ENCODE assay signal across 9 mouse cellular contexts in the genomic region with DNA sequence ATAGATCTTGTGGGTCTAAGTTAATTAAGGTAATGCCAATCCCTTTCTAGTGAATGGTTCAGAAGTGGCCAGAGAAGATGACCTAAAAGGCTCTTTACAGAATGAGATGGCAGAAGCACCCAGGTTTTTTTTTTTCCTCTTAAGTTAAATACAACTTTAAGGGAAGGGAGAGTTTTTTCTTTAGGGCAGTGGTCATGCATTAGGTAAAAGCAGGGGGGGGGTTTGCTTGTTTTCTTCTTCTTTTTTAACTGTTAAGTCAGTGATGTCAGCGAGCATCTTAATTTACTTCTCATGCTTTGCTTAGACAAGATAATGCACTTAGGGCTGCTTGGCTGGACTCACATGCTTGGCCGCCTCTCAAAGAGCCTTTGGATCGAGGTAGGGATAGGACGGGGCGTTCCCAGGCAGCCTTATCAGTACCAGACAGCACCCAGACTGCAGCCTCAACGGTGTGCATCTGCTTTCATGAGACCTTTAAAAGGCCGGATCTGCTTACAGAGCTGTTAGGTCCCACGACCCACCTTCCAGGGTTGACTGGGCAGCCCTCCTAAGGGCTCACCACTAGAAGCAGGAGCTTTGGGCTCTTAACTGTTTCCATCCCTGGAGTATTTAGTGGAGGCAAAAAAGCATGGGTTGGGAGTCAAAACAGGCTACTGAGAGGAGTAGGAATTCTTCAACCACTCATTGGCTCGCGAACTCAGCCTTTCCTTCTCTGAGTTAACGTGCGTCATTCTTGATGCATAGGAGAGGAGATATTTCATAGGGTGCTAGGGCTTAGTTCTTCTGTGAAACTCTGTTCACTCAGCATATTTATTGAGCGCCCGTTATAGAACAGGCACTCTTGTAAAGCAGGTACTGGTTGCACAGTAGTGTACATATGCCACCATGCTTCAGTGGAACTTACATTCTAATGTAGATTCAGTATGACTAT. TPM values are rescaled to one million over a fixed set of nuclear protein-coding genes. Genes with fewer than 3 reads are reported as not detected.
DNase-seq lines count a peak whose midpoint lies in the region; ATAC-seq and TF ChIP-seq lines count a peak whose summit lies in the region.
"Had no signal": no experiment of that assay in that cellular context is flagged by ENCODE, and none has a peak within 500 bp of the region (broad histone marks: within the 10 kb centered on the region; RNA-seq: fewer than 3 reads in every experiment).

No protein-coding gene starts in this region.

- peak; percentile 82 to 92 for TF ChIP-seq EP300 in MEL (IDR thresholded peaks at IDR 0.05; ENCODE audit: low read depth in 1 of 2, low read length in 2 of 2)

- TF ChIP-seq CTCF in MEL (IDR thresholded peaks at IDR 0.05 in 2 of 3, conservative IDR thresholded peaks at IDR 0.05 in 1 of 3; ENCODE audit: control insufficient read depth in 1 of 3, insufficient read depth in 1 of 3, low read depth in 2 of 3, low read length in 3 of 3, poor library complexity in 1 of 3, severe bottlenecking in 1 of 3): no peak

- no peaks in the 10 kb centered on the region for H3K36me3 ChIP-seq in hindbrain, embryonic 11.5 days (ENCODE audit: control insufficient read depth, insufficient read depth, low read length)
- H3K36me3 ChIP-seq in hindbrain, embryonic 14.5 days (replicated peaks; ENCODE audit: control insufficient read depth, insufficient read depth): no peaks in the 10 kb centered on the region
- H3K36me3 ChIP-seq in MEL (ENCODE audit: control insufficient read depth in 1 of 2, insufficient read depth in 2 of 2, low read length in 2 of 2): peaks cover 0 to 24% of the 10 kb centered on the region in 2 experiments; a peak in 2 of 4 replicates
- no peaks in the 10 kb centered on the region for H3K36me3 ChIP-seq in liver, embryonic 16.5 days (ENCODE audit: control insufficient read depth, insufficient read depth)

- H3K27ac ChIP-seq in hindbrain, embryonic 11.5 days (ENCODE audit: low read depth, low read length): no peak overlapping the region
- no peak overlapping the region for H3K27ac ChIP-seq in hindbrain, embryonic 14.5 days
- peak overlapping the region; percentile 66 for H3K27ac ChIP-seq in MEL (ENCODE audit: control insufficient read depth, low read depth, low read length)
- H3K27ac ChIP-seq in liver, embryonic 16.5 days (ENCODE audit: low read length): peak overlapping the region; percentile 99

- peak; percentile 56; the same call in 1 of the 2 replicates for ATAC-seq in hindbrain, embryonic 11.5 days (ENCODE audit: low FRiP score)
- no peak for ATAC-seq in hindbrain, embryonic 14.5 days (ENCODE audit: low FRiP score)
- ATAC-seq in liver, embryonic 16.5 days (ENCODE audit: low read depth): peak; percentile 99

- no peak overlapping the region for H3K9ac ChIP-seq in hindbrain, embryonic 11.5 days (ENCODE audit: low read depth, low read length)
- no peak overlapping the region for H3K9ac ChIP-seq in hindbrain, embryonic 14.5 days
- peak overlapping the region; percentile 21 for H3K9ac ChIP-seq in MEL (ENCODE audit: control insufficient read depth, low read depth, low read length, poor library complexity, severe bottlenecking)
- peak overlapping the region; percentile 67 for H3K9ac ChIP-seq in liver, embryonic 16.5 days (ENCODE audit: low read depth, low read length)

- H3K79me2 ChIP-seq in MEL (ENCODE audit: control insufficient read depth, insufficient read depth, low read length, poor library complexity): no peaks in the 10 kb centered on the region

- H3K9me3 ChIP-seq in hindbrain, embryonic 11.5 days (ENCODE audit: control insufficient read depth, low read length): no peaks in the 10 kb centered on the region
- no peaks in the 10 kb centered on the region for H3K9me3 ChIP-seq in hindbrain, embryonic 14.5 days (ENCODE audit: control insufficient read depth, low read length)
- H3K9me3 ChIP-seq in MEL (replicated peaks; ENCODE audit: insufficient read depth, low read length): no peaks in the 10 kb centered on the region
- no peaks in the 10 kb centered on the region for H3K9me3 ChIP-seq in liver, embryonic 16.5 days (replicated peaks; ENCODE audit: control insufficient read depth, low read length)

- H3K27me3 ChIP-seq in hindbrain, embryonic 11.5 days (ENCODE audit: control insufficient read depth, insufficient read depth, low read length): no peaks in the 10 kb centered on the region
- H3K27me3 ChIP-seq in hindbrain, embryonic 14.5 days (ENCODE audit: control insufficient read depth, insufficient read depth, low read length): no peaks in the 10 kb centered on the region
- H3K27me3 ChIP-seq in MEL (ENCODE audit: control insufficient read depth in 1 of 2, insufficient read depth in 2 of 2, low read length in 2 of 2): no peaks in the 10 kb centered on the region
- H3K27me3 ChIP-seq in liver, embryonic 16.5 days (ENCODE audit: control insufficient read depth, insufficient read depth, low read depth, low read length): no peaks in the 10 kb centered on the region

- H3K4me2 ChIP-seq in hindbrain, embryonic 11.5 days (replicated peaks; ENCODE audit: low read depth, low read length): no peak overlapping the region
- no peak overlapping the region for H3K4me2 ChIP-seq in hindbrain, embryonic 14.5 days (replicated peaks)
- peak overlapping the region; percentile 76 for H3K4me2 ChIP-seq in liver, embryonic 16.5 days (ENCODE audit: low read depth, low read length)

- no peak for DNase-seq in hindbrain, embryonic 11.5 days (ENCODE audit: low spot score)
- DNase-seq in hindbrain, embryonic 14.5 days (ENCODE audit: low spot score): no peak
- DNase-seq in MEL (ENCODE audit: low read depth, low spot score): peak; percentile 96
- peak; percentile 9 for DNase-seq in embryo, embryonic 11 days
- DNase-seq in Muller cell, postnatal 12 days (ENCODE audit: inconsistent ontology term): no peak
- DNase-seq in right cerebral cortex, postnatal 4 days: no peak
- no peak for DNase-seq in kidney, adult 18-20 months
- DNase-seq: lung, postnatal 10 days had no signal

- TF ChIP-seq POLR2A in MEL (IDR thresholded peaks at IDR 0.05; ENCODE audit: control insufficient read depth in 1 of 2, insufficient read depth in 1 of 2, low read depth in 1 of 2, low read length in 2 of 2, poor library complexity in 1 of 2): no peak

- no peak for TF ChIP-seq RAD21 in MEL (IDR thresholded peaks at IDR 0.05; ENCODE audit: low read depth, low read length)

- no peaks in the 10 kb centered on the region for H3K4me1 ChIP-seq in hindbrain, embryonic 11.5 days (replicated peaks; ENCODE audit: control insufficient read depth, insufficient read depth, low read length)
- peaks cover under 1% of the 10 kb centered on the region; the same call in 1 of the 2 replicates for H3K4me1 ChIP-seq in hindbrain, embryonic 14.5 days (replicated peaks; ENCODE audit: control insufficient read depth, insufficient read depth, low read length)
- H3K4me1 ChIP-seq in MEL (ENCODE audit: control insufficient read depth in 1 of 2, insufficient read depth in 2 of 2, low read length in 2 of 2): peaks cover 11 to 19% of the 10 kb centered on the region in 2 experiments
- peaks cover 53% of the 10 kb centered on the region for H3K4me1 ChIP-seq in liver, embryonic 16.5 days (ENCODE audit: control insufficient read depth, low read depth, low read length)

- no peak overlapping the region for H3K4me3 ChIP-seq in hindbrain, embryonic 11.5 days (ENCODE audit: low read depth, low read length)
- no peak overlapping the region for H3K4me3 ChIP-seq in hindbrain, embryonic 14.5 days (replicated peaks; ENCODE audit: low read length)
- H3K4me3 ChIP-seq in MEL (ENCODE audit: control insufficient read depth in 1 of 2, insufficient read depth in 1 of 2, low read depth in 2 of 2, low read length in 2 of 2): peak overlapping the region; percentile 17 to 49
- peak overlapping the region; percentile 43 for H3K4me3 ChIP-seq in liver, embryonic 16.5 days (ENCODE audit: low read depth, low read length)

- 60% methylated on average over 14 of the region's 14 CpGs for WGBS in hindbrain, embryonic 11.5 days
- 57% methylated on average over 14 of the region's 14 CpGs for WGBS in hindbrain, embryonic 14.5 days
- WGBS in liver, embryonic 16.5 days (ENCODE audit: insufficient replicate concordance): 26% methylated on average over 14 of the region's 14 CpGs

TF ChIP-seq in MEL, 35 proteins besides CTCF, POLR2A, EP300 and RAD21 (continues in another document):
- TF ChIP-seq MXI1 (IDR thresholded peaks at IDR 0.05; ENCODE audit: low read depth, low read length) (peak; percentile 81), KAT2A (conservative IDR thresholded peaks at IDR 0.05; ENCODE audit: low read depth, low read length) (no peak), ZMIZ1 (IDR thresholded peaks at IDR 0.05; ENCODE audit: low read depth, low read length) (no peak; the same call in 1 of the 2 replicates), ETS1 (IDR thresholded peaks at IDR 0.05; ENCODE audit: low read depth, low read length) (peak; percentile 96), TAL1 (IDR thresholded peaks at IDR 0.05; ENCODE audit: low read length) (peak; percentile 94), MYC (IDR thresholded peaks at IDR 0.05; ENCODE audit: low read depth, low read length) (peak; percentile 38; the same call in 1 of the 2 replicates), POLR2AphosphoS5 (IDR thresholded peaks at IDR 0.05; ENCODE audit: borderline replicate concordance, low read depth, low read length) (no peak), TCF12 (IDR thresholded peaks at IDR 0.05; ENCODE audit: low read depth, low read length) (peak; percentile 93), TBP (IDR thresholded peaks at IDR 0.05; ENCODE audit: low read depth, low read length) (no peak; the same call in 1 of the 2 replicates), HCFC1 (IDR thresholded peaks at IDR 0.05; ENCODE audit: low read depth, low read length) (peak; percentile 11; the same call in 1 of the 2 replicates), SIN3A (IDR thresholded peaks at IDR 0.05; ENCODE audit: low read length) (peak; percentile 83), CHD1 (IDR thresholded peaks at IDR 0.05; ENCODE audit: low read depth, low read length) (no peak), ZKSCAN1 (IDR thresholded peaks at IDR 0.05; ENCODE audit: low read depth, low read length) (no peak), NRF1 (IDR thresholded peaks at IDR 0.05; ENCODE audit: insufficient read depth, low read depth, low read length, poor library complexity, severe bottlenecking) (no peak), MAFK (IDR thresholded peaks at IDR 0.05; ENCODE audit: borderline replicate concordance, low read depth, low read length) (no peak), E2F4 (IDR thresholded peaks at IDR 0.05; ENCODE audit: borderline replicate concordance, low read depth, low read length) (no peak), POLR2AphosphoS2 (IDR thresholded peaks at IDR 0.05; ENCODE audit: low read length) (no peak)

RNA-seq across cellular contexts. Expression of gene Sh3glb1, which starts 49.9 kb away (rescaled TPM):
- polyA plus RNA-seq in hindbrain, embryonic 11.5 days (2014; fragmentation: Nextera tagmentation; extraction: Ambion mirVana): 108 and 116 TPM in 2 replicates
- polyA plus RNA-seq in hindbrain, embryonic 14.5 days (2014; fragmentation: Nextera tagmentation; extraction: Ambion mirVana): 134 and 138 TPM in 2 replicates
- total RNA-seq in MEL (2012; rRNA removed): 33.9 and 39.6 TPM in 2 replicates
- 10 to 100 TPM; 61.9 to 89.2 TPM for polyA plus RNA-seq in MEL (2012; ENCODE audit: insufficient read depth in 1 of 2, insufficient read length in 2 of 2, low read depth in 1 of 2, low replicate concordance in 2 of 2, missing spikeins in 1 of 2)
- 78.8 and 83.3 TPM in 2 replicates for polyA plus RNA-seq in liver, embryonic 16.5 days (2015; fragmentation: Nextera tagmentation; extraction: Ambion mirVana)

Comparison
In these comparisons a context has a peak if more than half of its experiments do, and no peak if none do; other contexts are left out.
1. DNase-seq: peak in MEL (single experiment) and embryo, embryonic 11 days (single experiment); none in hindbrain, embryonic 11.5 days (single experiment), hindbrain, embryonic 14.5 days (single experiment), Muller cell, postnatal 12 days (single experiment), right cerebral cortex, postnatal 4 days (single experiment) and kidney, adult 18-20 months (single experiment).
2. H3K27ac ChIP-seq: peak in MEL (single experiment) and liver, embryonic 16.5 days (single experiment); none in hindbrain, embryonic 11.5 days (single experiment) and hindbrain, embryonic 14.5 days (single experiment).
3. H3K4me3 ChIP-seq: peak in MEL (2 of 2) and liver, embryonic 16.5 days (single experiment); none in hindbrain, embryonic 11.5 days (single experiment) and hindbrain, embryonic 14.5 days (single experiment).
4. H3K9ac ChIP-seq: peak in MEL (single experiment) and liver, embryonic 16.5 days (single experiment); none in hindbrain, embryonic 11.5 days (single experiment) and hindbrain, embryonic 14.5 days (single experiment).